Mouse (Mus musculus) adrenal gland, adult 2 months (tissue): ENCODE results near the gene Akap17b. TPM values are rescaled to one million over a fixed set of nuclear protein-coding genes. Genes with fewer than 3 reads are reported as not detected.

Source experiments
- DNase-seq: peaks from one replicate; pipeline ENCODE4 v3.0.0; 2021
- polyA plus RNA-seq: library from polyadenylated mRNA; depleted of rRNA; stranded (reverse); fragments of >200 nt; gene quantifications from 2 replicates; pipeline ENCODE4 v1.2.3, GENCODE M21; 2012; rRNA removed
- total RNA-seq, 2 experiments: library from RNA; stranded (reverse); gene quantifications; 2 replicates each; pipeline ENCODE4 v1.2.3; 2021

Akap17b gene
- total and polyA plus RNA-seq, 3 experiments = 0.92 to 5.8 (median 4.9) TPM

- no peak for DNase-seq
Measured at GRCm38 (mm10) chrX:36587304-36588209, 57.6 kb downstream of the Akap17b start.

DNA sequence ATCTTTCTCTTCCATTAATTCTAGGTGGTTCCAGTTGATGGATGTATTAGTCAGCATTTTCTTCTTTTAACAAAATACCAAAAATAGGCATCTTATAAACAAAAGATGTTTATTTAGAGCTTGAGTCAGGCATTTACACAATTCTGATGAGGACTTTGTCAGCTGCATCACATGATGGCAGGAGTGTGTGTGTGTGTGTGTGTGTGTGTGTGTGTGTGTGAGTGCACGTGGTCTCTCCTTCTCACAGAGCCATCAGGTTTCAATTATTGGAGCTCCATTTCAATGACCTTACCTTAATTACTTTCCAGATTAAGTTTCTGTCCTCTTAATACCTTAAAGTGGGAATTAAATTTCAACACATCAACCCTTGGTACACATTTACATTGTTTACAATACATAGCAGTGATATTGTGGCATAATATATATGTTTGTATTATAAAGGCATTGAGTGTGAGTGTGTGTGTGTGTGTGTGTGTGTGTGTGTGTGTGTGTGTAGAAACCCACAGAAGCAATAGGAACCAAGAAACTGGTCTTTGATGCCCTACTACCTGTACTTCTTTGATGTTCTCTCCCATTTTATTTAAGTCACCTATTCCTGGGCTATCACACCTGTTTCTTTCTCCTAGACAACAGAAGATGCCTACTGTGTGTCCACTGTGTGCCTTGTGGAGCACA is 58.4 kb downstream of the Akap17b start:
- DNase-seq = no peak

DNA sequence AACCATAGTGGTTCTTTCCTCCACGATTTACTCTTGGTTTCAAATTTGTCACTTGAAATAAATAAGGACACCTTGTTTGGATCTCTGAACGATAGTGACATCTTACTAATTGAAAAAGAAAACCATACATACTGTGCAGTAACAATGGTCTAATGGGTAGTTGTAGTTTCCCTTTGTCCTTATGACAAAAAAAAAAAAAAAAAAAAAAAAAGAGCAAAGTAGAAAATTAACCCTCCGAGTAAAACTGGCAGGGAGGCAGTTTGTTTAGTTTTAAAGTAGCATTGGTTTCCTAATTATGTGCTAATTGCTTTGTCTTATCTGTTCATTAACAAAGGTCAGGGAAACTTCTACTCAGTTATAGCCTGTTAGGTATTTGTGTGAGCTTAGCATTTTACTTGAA is 83.1 kb downstream of the Akap17b start:
- DNase-seq = no peak

GRCm38 (mm10) chrX:36561650-36562049 is 83.5 kb downstream of the Akap17b start:
- peak; percentile 82 for DNase-seq

DNA sequence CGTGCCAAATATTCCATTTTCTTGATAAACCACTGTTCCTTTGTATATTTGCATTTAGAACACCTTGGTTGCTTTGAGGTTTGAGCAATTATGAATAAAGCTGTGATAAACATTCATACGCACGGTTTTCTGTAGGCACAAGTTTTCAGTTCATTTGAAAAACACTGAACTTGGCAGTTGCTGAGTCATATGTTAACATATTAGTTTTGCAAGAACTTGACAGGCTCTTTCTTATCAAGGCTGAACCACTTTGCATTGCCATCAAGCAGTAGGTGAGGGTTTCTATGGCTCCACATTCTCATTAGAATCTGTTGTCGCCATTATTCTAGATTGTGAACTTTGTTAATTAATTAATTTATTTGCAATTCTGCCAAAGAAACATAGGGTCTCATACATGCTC is 85.0 kb downstream of the Akap17b start:
- DNase-seq = no peak

Other genes with a start within 250 kb of the Akap17b start
- not detected for gene Gm6268, start 244.1 kb downstream of the Akap17b start, total RNA-seq
- gene Gm6268, start 244.1 kb downstream of the Akap17b start, polyA plus RNA-seq = not detected in 2 replicates
- under 1 TPM in 1 of 2 experiments, not detected in 1; 0.75 TPM for gene Gm14569, start 153.6 kb downstream of the Akap17b start, total RNA-seq
- gene Gm14569, start 153.6 kb downstream of the Akap17b start, polyA plus RNA-seq = not detected in 2 replicates
- 100 to 1,000 TPM; 455 to 456 TPM for gene Pgrmc1, start 47.2 kb downstream of the Akap17b start, total RNA-seq
- gene Pgrmc1, start 47.2 kb downstream of the Akap17b start, polyA plus RNA-seq = 536 and 540 TPM in 2 replicates
- gene Slc25a43, start 98.3 kb upstream of the Akap17b start, total RNA-seq = 1 to 10 TPM; 1.0 to 1.1 TPM
- gene Slc25a43, start 98.3 kb upstream of the Akap17b start, polyA plus RNA-seq = 2.8 and 3.4 TPM in 2 replicates
- gene Slc25a5, start 150.3 kb upstream of the Akap17b start, total RNA-seq = 100 to 1,000 TPM; 382 to 504 TPM
- 261 and 313 TPM in 2 replicates for gene Slc25a5, start 150.3 kb upstream of the Akap17b start, polyA plus RNA-seq
- 10 to 100 TPM; 66.8 to 74.4 TPM for gene Ube2a, start 228.5 kb upstream of the Akap17b start, total RNA-seq
- gene Ube2a, start 228.5 kb upstream of the Akap17b start, polyA plus RNA-seq = 33.2 and 38.6 TPM in 2 replicates
- 10 to 100 TPM; 47.8 to 56.8 TPM for gene C330007P06Rik, start 228.7 kb upstream of the Akap17b start, total RNA-seq
- 8.8 and 10.1 TPM in 2 replicates for gene C330007P06Rik, start 228.7 kb upstream of the Akap17b start, polyA plus RNA-seq